Mouse (Mus musculus) urinary bladder, postnatal 25 days (tissue): ENCODE data around the gene Cacna2d3.
A peak's percentile ranks its signal among the peaks of the same experiment; 100 is the strongest.

Experiments used
- DNase-seq: peaks from one replicate; pipeline ENCODE4 v3.0.0; 2022; ENCODE audit warnings: low spot score

The Cacna2d3 gene

DNA sequence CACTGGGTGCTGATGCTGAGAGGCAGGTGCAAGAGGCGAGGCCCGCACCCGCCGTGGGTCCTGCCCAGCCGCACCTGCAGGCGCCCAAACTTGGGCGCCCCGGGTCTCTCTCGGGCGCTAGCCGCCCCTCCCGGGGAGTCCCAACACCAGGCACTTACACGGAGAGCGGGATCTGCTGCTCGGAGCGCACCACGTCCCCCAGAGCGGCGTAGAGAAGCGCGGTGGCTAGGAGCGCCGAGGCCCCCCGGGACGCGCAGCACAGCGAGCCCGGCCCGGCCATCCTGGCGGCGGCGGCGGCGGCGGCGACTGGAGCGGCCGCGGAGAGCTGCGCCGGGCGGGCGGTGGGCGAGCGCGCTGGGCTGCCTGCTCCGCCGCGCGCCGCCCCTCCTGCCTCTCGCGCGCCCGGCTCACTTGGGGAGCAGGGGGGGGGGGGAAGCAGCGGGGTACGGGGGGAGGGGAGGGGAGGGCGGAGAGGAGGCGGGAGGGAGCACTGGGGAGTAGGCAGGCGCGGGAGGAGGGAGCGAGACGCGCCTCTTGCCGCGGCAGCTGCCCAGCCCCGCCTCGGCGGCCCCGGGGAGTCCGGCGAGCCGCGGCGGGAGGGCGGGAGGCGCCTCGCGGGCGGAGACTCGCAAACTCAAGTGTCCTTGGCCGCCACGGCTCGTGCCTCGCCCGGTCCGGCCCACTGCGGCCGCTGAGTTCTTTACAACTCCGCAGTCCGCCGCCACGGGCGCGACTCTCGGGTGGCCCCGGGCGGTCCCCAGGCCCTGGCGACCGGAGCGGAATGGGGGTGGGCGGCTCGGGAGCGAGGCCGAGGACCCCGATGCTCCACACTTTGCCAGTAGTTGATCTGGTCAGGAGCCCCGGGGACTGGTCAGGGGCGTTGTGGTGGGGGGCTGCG is at the start of gene Cacna2d3:
TSS of gene Cacna2d3 (minus strand) at position 377 of the 898 bp plus-strand sequence.
- DNase-seq: peak; percentile 46

- no peak for DNase-seq
Observed at GRCm38 (mm10) chr14:29769486-29769885, 47.8 kb upstream of the Cacna2d3 start.

GRCm38 (mm10) chr14:29752876-29753275 is 31.2 kb upstream of the Cacna2d3 start:
- DNase-seq: no peak

GRCm38 (mm10) chr14:29738751-29739150 is 17.1 kb upstream of the Cacna2d3 start:
- DNase-seq: no peak

DNA sequence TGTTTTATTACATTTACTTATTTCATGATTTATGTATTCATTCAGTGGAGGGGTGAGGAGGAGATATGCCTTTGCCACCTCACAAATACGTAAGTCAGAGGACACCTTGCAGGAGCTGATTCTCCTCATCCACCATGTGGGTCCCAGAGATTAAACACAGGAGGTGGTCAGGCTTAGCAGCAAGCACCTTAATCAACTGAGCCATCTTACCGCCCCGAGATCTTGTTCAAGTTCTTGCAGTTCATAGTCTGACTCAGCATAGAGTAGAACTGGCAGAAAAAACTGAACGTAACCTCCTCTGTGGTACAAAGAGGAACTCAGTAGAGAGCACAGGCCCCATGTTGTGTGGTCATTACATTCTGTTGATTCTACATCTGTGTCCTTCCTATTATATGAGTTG is 8.6 kb upstream of the Cacna2d3 start:
- no peak for DNase-seq

DNA sequence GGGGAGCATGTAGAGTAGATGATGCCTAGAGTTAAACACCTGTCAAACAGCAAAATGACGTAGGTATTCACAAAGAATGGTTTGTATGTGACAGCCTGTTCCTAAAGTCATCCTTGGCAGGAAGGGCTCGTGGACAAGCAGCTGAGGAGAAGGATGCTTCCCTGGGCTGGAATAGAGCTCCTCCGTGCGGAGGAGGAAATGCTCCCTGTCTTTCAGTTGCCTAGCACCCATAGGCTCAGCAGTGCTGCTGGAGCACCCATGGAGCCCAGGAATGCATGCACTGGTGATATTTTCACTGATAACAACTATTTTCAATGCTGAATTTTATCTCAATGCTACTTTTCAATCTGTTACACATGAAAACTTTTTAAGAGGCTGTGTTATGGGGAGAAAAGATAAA is 7.3 kb upstream of the Cacna2d3 start:
- no peak for DNase-seq

DNA sequence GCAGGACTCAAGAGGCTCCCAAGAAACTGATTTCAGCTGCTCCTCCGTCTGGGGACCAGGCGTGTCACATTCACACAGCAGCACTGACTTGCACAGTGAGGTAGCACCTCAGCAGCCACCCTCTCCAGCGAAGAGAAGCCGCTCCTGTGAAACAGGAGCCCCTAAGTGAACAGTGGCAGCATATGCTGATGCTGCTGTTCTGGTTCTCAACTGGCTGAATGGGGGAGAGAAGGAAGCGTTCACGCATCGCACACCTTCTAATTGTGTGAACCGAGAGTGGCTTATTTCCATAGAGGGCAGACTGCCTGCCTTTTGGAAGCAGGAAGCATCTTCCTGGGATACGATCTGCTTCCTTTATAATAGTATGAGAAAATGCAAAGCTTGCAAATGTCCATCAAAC is 5.9 kb upstream of the Cacna2d3 start:
- DNase-seq: no peak

GRCm38 (mm10) chr14:29723267-29723666 is 1.6 kb upstream of the Cacna2d3 start:
- DNase-seq: peak; percentile 3

GRCm38 (mm10) chr14:29722386-29723221 is 940 bp upstream of the Cacna2d3 start:
- peak; percentile 3 for DNase-seq

DNA sequence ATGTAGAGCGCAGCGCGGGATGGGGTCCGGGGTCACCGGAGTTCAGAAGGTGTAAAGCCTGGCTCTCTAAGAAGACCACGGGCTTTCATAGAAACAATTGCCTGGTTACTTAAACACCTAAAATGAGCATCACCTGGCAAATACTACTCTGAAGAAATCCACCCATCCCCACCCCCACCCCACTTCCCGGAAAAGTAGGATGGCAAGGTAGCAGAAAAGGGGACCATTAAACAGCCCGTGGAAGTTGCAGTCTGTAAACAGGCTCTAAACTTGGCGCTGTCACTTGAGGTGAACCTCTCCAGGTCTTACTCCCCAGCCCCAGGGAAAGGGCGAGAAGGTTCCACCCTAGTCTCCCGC is 555 bp downstream of the Cacna2d3 start:
- no peak for DNase-seq

DNA sequence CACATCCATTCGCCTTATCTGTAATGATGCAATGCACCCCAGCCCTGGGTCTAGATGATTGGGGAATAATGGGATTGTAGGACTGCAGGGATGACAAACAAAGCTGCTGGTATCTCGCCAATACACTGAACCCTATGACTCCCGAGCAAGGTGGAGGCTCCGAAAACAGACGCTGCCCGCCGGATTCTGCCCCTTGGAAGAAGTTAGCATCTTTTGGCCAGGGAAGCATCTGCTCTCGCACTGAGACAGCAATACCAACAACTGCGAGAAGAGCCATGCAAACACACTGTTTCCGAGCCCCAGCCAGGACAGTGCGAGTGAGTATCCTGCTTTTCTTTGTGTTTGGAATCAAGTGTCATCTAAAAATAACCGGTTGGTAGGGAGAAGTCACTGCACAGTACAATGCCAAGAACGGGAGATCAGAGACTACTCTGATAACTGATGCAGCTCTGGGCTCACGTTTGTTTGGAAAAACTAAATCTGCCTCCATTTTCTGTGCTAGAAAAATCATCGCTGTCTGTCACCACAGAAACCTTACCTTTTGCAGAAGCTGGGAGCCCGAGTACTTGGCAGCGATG is 1.2 kb downstream of the Cacna2d3 start:
- DNase-seq: no peak

GRCm38 (mm10) chr14:29712621-29713020 is 9.0 kb downstream of the Cacna2d3 start:
- DNase-seq: no peak

GRCm38 (mm10) chr14:29707561-29708335 is 13.9 kb downstream of the Cacna2d3 start:
- no peak for DNase-seq

DNA sequence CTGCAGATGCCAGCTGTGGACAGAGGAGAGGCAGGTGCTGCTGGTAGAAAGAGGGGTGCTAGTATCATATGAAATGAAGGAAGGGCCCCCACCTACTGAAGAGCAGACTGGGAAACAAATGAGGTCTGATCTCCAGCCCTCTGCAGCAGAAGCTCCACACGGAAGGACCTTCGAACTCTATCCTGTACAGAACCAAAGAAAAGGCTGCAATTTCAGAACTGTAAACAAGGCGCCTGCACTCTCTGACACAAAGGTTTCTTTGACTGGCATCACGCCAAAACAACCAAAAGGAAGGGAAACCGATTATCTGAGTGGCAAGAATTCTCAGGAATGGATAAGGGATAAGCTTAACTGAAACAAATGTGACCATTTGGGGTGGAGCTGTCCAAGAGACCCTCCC is 18.9 kb downstream of the Cacna2d3 start:
- no peak for DNase-seq

GRCm38 (mm10) chr14:29696131-29696530 is 25.5 kb downstream of the Cacna2d3 start:
- no peak for DNase-seq

GRCm38 (mm10) chr14:29672436-29673050 is 49.1 kb downstream of the Cacna2d3 start:
- no peak for DNase-seq

- no peak for DNase-seq
Observed at GRCm38 (mm10) chr14:29669826-29670225, 51.8 kb downstream of the Cacna2d3 start.

GRCm38 (mm10) chr14:29657006-29657405 is 64.7 kb downstream of the Cacna2d3 start:
- no peak for DNase-seq

- DNase-seq: no peak
Observed at GRCm38 (mm10) chr14:29650591-29650990, 71.1 kb downstream of the Cacna2d3 start.

DNA sequence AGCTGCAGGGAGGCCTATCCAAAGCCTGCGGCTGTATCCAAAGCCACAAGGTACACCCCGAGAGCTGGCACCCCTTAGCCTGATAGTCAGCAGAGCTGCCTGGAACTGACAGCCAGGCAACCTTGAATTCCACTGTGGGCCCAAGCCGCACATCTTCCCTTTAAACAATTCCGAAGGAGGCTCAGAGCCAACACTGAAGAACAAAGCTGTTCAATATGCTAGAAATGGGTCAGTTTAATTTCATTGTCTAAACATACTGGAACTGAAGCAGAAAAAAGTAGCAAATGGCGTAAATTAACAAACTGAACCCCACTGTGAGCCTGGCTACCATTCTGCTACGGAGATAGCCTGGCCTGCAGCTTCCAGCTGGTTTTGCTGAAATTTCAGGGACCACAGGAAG is 72.9 kb downstream of the Cacna2d3 start:
- no peak for DNase-seq

GRCm38 (mm10) chr14:29645421-29645820 is 76.2 kb downstream of the Cacna2d3 start:
- no peak for DNase-seq
